Mouse (Mus musculus): Measurements from ENCODE around the gene Mettl9.

Gene Mettl9

GRCm38 (mm10) chr7:121098614-121099389 is 64.6 kb downstream of the Mettl9 start:
- DNase-seq (ENCODE audit: low spot score) = no peak

GRCm38 (mm10) chr7:121107851-121108250 is 73.6 kb downstream of the Mettl9 start:
- DNase-seq (ENCODE audit: low spot score) = no peak

DNA sequence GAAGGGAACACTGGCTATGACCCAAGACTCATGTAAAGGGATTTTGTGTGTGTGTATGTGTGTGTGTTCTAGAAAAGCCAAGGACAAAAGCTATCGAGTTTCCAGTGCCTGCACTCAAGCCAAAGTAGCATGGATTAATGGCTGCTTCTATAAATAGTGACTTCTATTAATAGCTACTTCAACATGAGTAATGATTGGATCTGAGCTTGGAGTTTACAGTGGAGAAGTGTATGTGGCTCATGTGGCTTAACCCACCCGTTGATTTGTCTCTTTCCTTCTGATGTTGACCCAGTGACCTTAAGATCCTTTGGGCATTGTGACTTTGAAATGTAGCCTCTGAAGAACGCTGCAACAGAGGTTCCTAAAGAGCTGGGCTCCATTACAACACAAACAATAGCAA is 77.1 kb downstream of the Mettl9 start:
- DNase-seq (ENCODE audit: low spot score) = no peak

GRCm38 (mm10) chr7:121111762-121112161 is 77.5 kb downstream of the Mettl9 start:
- DNase-seq (ENCODE audit: low spot score) = no peak

- DNase-seq (ENCODE audit: low spot score) = peak; percentile 49
Observed at GRCm38 (mm10) chr7:121120143-121120818, 86.0 kb downstream of the Mettl9 start.

Data from yolk sac, embryonic 10.5 days (tissue).